Mouse (Mus musculus) left cerebral cortex, adult 2 months (tissue): Measurements from ENCODE around the gene Elk1. TPM values are rescaled to one million over a fixed set of nuclear protein-coding genes. Genes with fewer than 3 reads are reported as not detected.

ENCODE experiments used
- DNase-seq, 2 experiments: peaks; one replicate each; pipeline ENCODE4 v3.0.0; 2021 to 2022; ENCODE audit warnings: low spot score in 2 of 2, mixed read lengths in 1 of 2; ENCODE audit errors: extremely low spot score in 1 of 2
- H3K27ac ChIP-seq: fragments of 200-600 bp; 2 replicates; pipeline ENCODE4 v1.8.1; 2022
- H3K4me3 ChIP-seq: fragments of 200-600 bp; 2 replicates; pipeline ENCODE4 v1.8.1; 2022
- CTCF ChIP-seq: fragments of 200-600 bp; IDR thresholded peaks from 2 replicates; pipeline ENCODE4 v1.8.1; 2022; ENCODE audit warnings: antibody characterized with exemption, mild to moderate bottlenecking, moderate library complexity
- intact Hi-C: fragments of 180-260 bp; cut with DNase I; formaldehyde crosslinking; loops from one replicate; pipeline ENCODE4 v1.15.1; 2025
- long read RNA-seq, 2 experiments: library from polyadenylated mRNA; stranded (forward); transcript quantifications; one replicate each; pipeline ENCODE4 v2.0.0; 2021; ENCODE audit warnings: borderline mapping rate in 2 of 2
- total RNA-seq, 2 experiments: library from RNA; stranded (reverse); gene quantifications; 2 replicates each; pipeline ENCODE4 v1.2.3; 2021

The Elk1 gene
- total RNA-seq, result 10 to 100 TPM; 55.4 to 56.8 TPM
- long read RNA-seq, experiment 1, transcript Elk1-201 (6 exons, 3,548 nt), result major isoform, 27 of 31 reads
- long read RNA-seq, experiment 1, partial matches to known transcripts, result 1 of 31 reads
- long read RNA-seq, experiment 1, other reads (novel, unspliced or antisense), result 3 of 31 reads
- long read RNA-seq, experiment 2, transcript Elk1-201 (6 exons, 3,548 nt), result major isoform, 14 of 18 reads
- long read RNA-seq, experiment 2, partial matches to known transcripts, result 0 of 18 reads
- long read RNA-seq, experiment 2, other reads (novel, unspliced or antisense), result 4 of 18 reads

- intact Hi-C loops, result no loop called here
- Histone ChIP-seq H3K27ac (peak within 1 kb of the TSS; percentile 88), H3K4me3 (peak within 1 kb of the TSS; percentile 60)
- TF ChIP-seq CTCF, result no peak
- DNase-seq, result peak; percentile 70 to 80
These were observed at the start of gene Elk1 for GRCm38 (mm10) chrX:20950191-20950880. Gene Elk1 (minus strand): TSS chrX:20950608.

- no peak overlapping the region for H3K27ac ChIP-seq
- intact Hi-C loops, result no loop called here
- H3K4me3 ChIP-seq, result no peak overlapping the region
- no peak for DNase-seq
- TF ChIP-seq CTCF, result no peak
These were observed 30.5 kb upstream of the Elk1 start for GRCm38 (mm10) chrX:20980901-20981300.

GRCm38 (mm10) chrX:20961477-20962378 is 11.3 kb upstream of the Elk1 start, which contains the start of gene Uxt:
Gene Uxt (minus strand): TSS chrX:20962017.
- intact Hi-C loops, result no loop called here
- TF ChIP-seq CTCF, result peak; percentile 32
- Histone ChIP-seq H3K4me3 (peak within 1 kb of the TSS; percentile 56), H3K27ac (peak within 1 kb of the TSS; percentile 72)
- peak; percentile 86 to 88 for DNase-seq

GRCm38 (mm10) chrX:20946055-20946454 is 4.4 kb downstream of the Elk1 start:
- intact Hi-C loops, result loop anchor here (5.0 kb wide), 1 partner anchor 284 kb away; no protein-coding TSS in a partner anchor
- Histone ChIP-seq H3K27ac (no peak overlapping the region), H3K4me3 (no peak overlapping the region)
- peak; percentile 64 for TF ChIP-seq CTCF
- peak; percentile 30 to 56 for DNase-seq

- Histone ChIP-seq H3K4me3 (no peak overlapping the region), H3K27ac (no peak overlapping the region)
- no peak for DNase-seq
- intact Hi-C loops, result no loop called here
- TF ChIP-seq CTCF, result no peak
These were observed 18.4 kb downstream of the Elk1 start for GRCm38 (mm10) chrX:20931963-20932362.

- H3K4me3 ChIP-seq, result no peak within 1 kb of the TSS
- DNase-seq, result no peak
- intact Hi-C loops, result no loop called here
- TF ChIP-seq CTCF, result no peak
- no peak within 1 kb of the TSS for H3K27ac ChIP-seq
These were observed 19.0 kb downstream of the Elk1 start, which contains the start of gene Cfp for GRCm38 (mm10) chrX:20931364-20931763. Gene Cfp (minus strand): TSS chrX:20931555.

GRCm38 (mm10) chrX:20929859-20930258 is 20.5 kb downstream of the Elk1 start:
- Histone ChIP-seq H3K27ac (no peak overlapping the region), H3K4me3 (no peak overlapping the region)
- DNase-seq, result no peak
- no peak for TF ChIP-seq CTCF
- intact Hi-C loops, result no loop called here

GRCm38 (mm10) chrX:20924976-20925375 is 25.4 kb downstream of the Elk1 start:
- no peak for TF ChIP-seq CTCF
- H3K27ac ChIP-seq, result no peak overlapping the region
- no peak for DNase-seq
- no peak overlapping the region for H3K4me3 ChIP-seq
- intact Hi-C loops, result loop anchor here (2.0 kb wide), 1 partner anchor 54 kb away; the partner anchor contains the start of gene Timp1

GRCm38 (mm10) chrX:20923506-20923905 is 26.9 kb downstream of the Elk1 start:
- H3K27ac ChIP-seq, result no peak overlapping the region
- intact Hi-C loops, result no loop called here
- DNase-seq, result no peak
- no peak for TF ChIP-seq CTCF
- no peak overlapping the region for H3K4me3 ChIP-seq

- peak in 1 of 2 experiments; percentile 26 for DNase-seq
- H3K27ac ChIP-seq, result peak overlapping the region; percentile 79
- peak overlapping the region; percentile 60 for H3K4me3 ChIP-seq
- intact Hi-C loops, result loop anchor here (1.0 kb wide), 1 partner anchor 92 kb away; no protein-coding TSS in a partner anchor
- TF ChIP-seq CTCF, result no peak
These were observed 29.0 kb downstream of the Elk1 start for GRCm38 (mm10) chrX:20921366-20921765.

- TF ChIP-seq CTCF, result no peak
- peak; percentile 80 to 84 for DNase-seq
- Histone ChIP-seq H3K4me3 (peak within 1 kb of the TSS; percentile 60), H3K27ac (peak within 1 kb of the TSS; percentile 89)
- intact Hi-C loops, result loop anchor here (1.0 kb wide), 1 partner anchor 92 kb away; no protein-coding TSS in a partner anchor
These were observed 29.5 kb downstream of the Elk1 start, which contains the start of gene Syn1 for GRCm38 (mm10) chrX:20920844-20921364. Gene Syn1 (minus strand): TSS chrX:20921004.
